Mouse (Mus musculus): ENCODE data around the gene Eml4.

DNA sequence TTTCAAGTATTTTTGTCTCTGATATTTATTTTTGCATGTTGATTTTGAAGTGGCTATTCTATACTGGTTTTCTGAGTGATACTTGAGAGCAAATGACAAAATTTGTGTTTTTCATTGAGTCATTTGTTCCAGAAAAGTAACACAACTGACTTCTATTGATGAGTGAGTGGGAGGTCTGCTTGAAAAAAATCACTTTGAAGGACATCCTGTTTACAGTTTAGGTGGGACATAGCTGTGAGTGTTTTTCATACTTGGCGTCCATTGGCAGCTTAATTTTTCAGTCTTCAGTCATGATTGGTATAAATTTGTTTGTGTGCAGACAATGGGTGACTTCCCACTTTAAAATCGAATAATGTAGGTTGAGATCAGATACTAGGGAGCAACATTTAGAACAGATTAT lies 14.4 kb downstream of the Eml4 start:
- TF ChIP-seq CTCF (IDR thresholded peaks at IDR 0.05; ENCODE audit: control insufficient read depth, insufficient read depth, insufficient read length) (no peak), USF1 (IDR thresholded peaks at IDR 0.05; ENCODE audit: low read depth) (no peak), MYOD1 (IDR thresholded peaks at IDR 0.05; ENCODE audit: control insufficient read depth, insufficient read length, low read depth) (no peak), MYOG (IDR thresholded peaks at IDR 0.05; ENCODE audit: control insufficient read depth, extremely low read depth, insufficient read length) (no peak), CEBPB (IDR thresholded peaks at IDR 0.05; ENCODE audit: low read depth) (no peak)

All from C2C12 (cell line).